In genomic region chr12:111425789-111426460, GRCm38 (mm10) we compare ENCODE assay signal across 8 mouse cellular contexts. TPM values are rescaled to one million over a fixed set of nuclear protein-coding genes. Genes with fewer than 3 reads are reported as not detected.
DNase-seq lines count a peak whose midpoint lies in the region; ATAC-seq lines count a peak whose summit lies in the region.

No protein-coding gene starts in this region.

- H3K27ac ChIP-seq in forebrain, embryonic 11.5 days (ENCODE audit: low read depth, low read length), result no peak overlapping the region
- no peak overlapping the region for H3K27ac ChIP-seq in liver, embryonic 15.5 days (replicated peaks)
- no peak overlapping the region for H3K27ac ChIP-seq in neural tube, embryonic 13.5 days (replicated peaks)

- H3K9ac ChIP-seq in forebrain, embryonic 11.5 days (ENCODE audit: low read length), result no peak overlapping the region
- no peak overlapping the region for H3K9ac ChIP-seq in liver, embryonic 15.5 days
- no peak overlapping the region for H3K9ac ChIP-seq in neural tube, embryonic 13.5 days

- peak; percentile 59 for DNase-seq in CD4-positive helper T cell, adult 2 months (ENCODE audit: low read depth, low spot score)
- peak; percentile 74 for DNase-seq in c-Kit-negative CD71-positive TER-119-positive erythroid progenitor cells, embryonic 14.5 days (ENCODE audit: low read depth, low spot score)
- DNase-seq in forebrain, embryonic 11.5 days (ENCODE audit: low spot score), result peak; percentile 94
- peak; percentile 95 to 98 for DNase-seq in heart, postnatal 10 days
- peak; percentile 96 to 98 for DNase-seq in kidney, postnatal 4 days
- peak; percentile 98 for DNase-seq in testis, postnatal 10 days (ENCODE audit: low spot score)

- peak; percentile 42; the same call in 1 of the 2 replicates for ATAC-seq in forebrain, embryonic 11.5 days (replicated peaks; ENCODE audit: low FRiP score)
- peak; percentile 38; the same call in 1 of the 2 replicates for ATAC-seq in liver, embryonic 15.5 days (ENCODE audit: insufficient read depth)
- 0 out of 2 replicates have a peak, but pooled peaks have one; percentile 51 for ATAC-seq in neural tube, embryonic 13.5 days (ENCODE audit: low read depth)

- H3K9me3 ChIP-seq in forebrain, embryonic 11.5 days (ENCODE audit: control insufficient read depth, low read length), result no peaks in the 10 kb centered on the region
- H3K9me3 ChIP-seq in liver, embryonic 15.5 days (replicated peaks), result no peaks in the 10 kb centered on the region
- H3K9me3 ChIP-seq in neural tube, embryonic 13.5 days, result no peaks in the 10 kb centered on the region

- no peak overlapping the region for H3K4me2 ChIP-seq in forebrain, embryonic 11.5 days (ENCODE audit: low read depth, low read length, severe bottlenecking)
- no peak overlapping the region for H3K4me2 ChIP-seq in liver, embryonic 15.5 days
- peak overlapping the region; percentile 24; the same call in 1 of the 2 replicates for H3K4me2 ChIP-seq in neural tube, embryonic 13.5 days

- intact Hi-C loops in heart, postnatal 10 days (cut with DNase I), result loop anchor here (1.0 to 10.0 kb wide), 4 partner anchors 33 to 219 kb away; no protein-coding TSS in a partner anchor

- no peaks in the 10 kb centered on the region for H3K36me3 ChIP-seq in forebrain, embryonic 11.5 days (ENCODE audit: control insufficient read depth, insufficient read depth, low read length)
- H3K36me3 ChIP-seq in liver, embryonic 15.5 days (replicated peaks), result 0 out of 2 replicates have a peak, but pooled peaks cover 4% of the 10 kb centered on the region
- H3K36me3 ChIP-seq in neural tube, embryonic 13.5 days, result no peaks in the 10 kb centered on the region

- peaks cover 80% of the 10 kb centered on the region for H3K27me3 ChIP-seq in forebrain, embryonic 11.5 days (ENCODE audit: control insufficient read depth, insufficient read depth, low read length)
- H3K27me3 ChIP-seq in liver, embryonic 15.5 days, result peaks cover 100% of the 10 kb centered on the region
- peaks cover 97% of the 10 kb centered on the region for H3K27me3 ChIP-seq in neural tube, embryonic 13.5 days

- H3K4me3 ChIP-seq in forebrain, embryonic 11.5 days (ENCODE audit: low read depth, low read length), result no peak overlapping the region
- no peak overlapping the region for H3K4me3 ChIP-seq in liver, embryonic 15.5 days (replicated peaks)
- no peak overlapping the region for H3K4me3 ChIP-seq in neural tube, embryonic 13.5 days

- WGBS in forebrain, embryonic 11.5 days, result 19% methylated on average over 29 of the region's 29 CpGs
- 17% methylated on average over 29 of the region's 29 CpGs for WGBS in liver, embryonic 15.5 days (ENCODE audit: insufficient replicate concordance)
- 17% methylated on average over 29 of the region's 29 CpGs for WGBS in neural tube, embryonic 13.5 days

- peaks cover 16% of the 10 kb centered on the region for H3K4me1 ChIP-seq in forebrain, embryonic 11.5 days (replicated peaks; ENCODE audit: control insufficient read depth, insufficient read depth, low read length)
- H3K4me1 ChIP-seq in liver, embryonic 15.5 days (replicated peaks), result peaks cover 68% of the 10 kb centered on the region
- H3K4me1 ChIP-seq in neural tube, embryonic 13.5 days (replicated peaks), result peaks cover 54% of the 10 kb centered on the region

RNA-seq across cellular contexts. Expression of gene Exoc3l4, which starts 9.1 kb away (rescaled TPM):
- polyA plus RNA-seq in forebrain, embryonic 11.5 days (2014; fragmentation: Nextera tagmentation; extraction: Ambion mirVana), result 3.0 and 3.3 TPM in 2 replicates
- 1 to 10 TPM; 5.3 to 8.3 TPM for total RNA-seq in heart, postnatal 10 days (2021)
- 22.5 and 23.5 TPM in 2 replicates for polyA plus RNA-seq in liver, embryonic 15.5 days (2015; fragmentation: Nextera tagmentation; extraction: Ambion mirVana)
- 1.1 and 2.3 TPM in 2 replicates for polyA plus RNA-seq in neural tube, embryonic 13.5 days (2015; fragmentation: Nextera tagmentation; extraction: Ambion mirVana)

RNA-seq across cellular contexts. Expression of gene Tnfaip2, which starts 16.3 kb away (rescaled TPM):
- 1.5 and 2.0 TPM in 2 replicates for polyA plus RNA-seq in forebrain, embryonic 11.5 days (2014; fragmentation: Nextera tagmentation; extraction: Ambion mirVana)
- total RNA-seq in heart, postnatal 10 days (2021), result 10 to 100 TPM; 28.9 to 41.2 TPM
- 70.3 and 79.5 TPM in 2 replicates for polyA plus RNA-seq in liver, embryonic 15.5 days (2015; fragmentation: Nextera tagmentation; extraction: Ambion mirVana)
- polyA plus RNA-seq in neural tube, embryonic 13.5 days (2015; fragmentation: Nextera tagmentation; extraction: Ambion mirVana), result 0.98 and 1.9 TPM in 2 replicates

RNA-seq across cellular contexts. Expression of gene Lbhd2, which starts 19.3 kb away (rescaled TPM):
- polyA plus RNA-seq in forebrain, embryonic 11.5 days (2014; fragmentation: Nextera tagmentation; extraction: Ambion mirVana), result not detected in 2 replicates
- not detected for total RNA-seq in heart, postnatal 10 days (2021)
- polyA plus RNA-seq in liver, embryonic 15.5 days (2015; fragmentation: Nextera tagmentation; extraction: Ambion mirVana), result not detected in 2 replicates
- polyA plus RNA-seq in neural tube, embryonic 13.5 days (2015; fragmentation: Nextera tagmentation; extraction: Ambion mirVana), result 1.4 TPM in 1 of 2 replicates, not detected in the other

RNA-seq across cellular contexts. Expression of gene Cdc42bpb, which starts 48.4 kb away (rescaled TPM):
- polyA plus RNA-seq in forebrain, embryonic 11.5 days (2014; fragmentation: Nextera tagmentation; extraction: Ambion mirVana), result 42.7 and 44.0 TPM in 2 replicates
- total RNA-seq in heart, postnatal 10 days (2021), result 100 to 1,000 TPM in 1 of 2 experiments, 10 to 100 TPM in 1; 96.4 to 106 TPM
- 6.6 and 9.4 TPM in 2 replicates for polyA plus RNA-seq in liver, embryonic 15.5 days (2015; fragmentation: Nextera tagmentation; extraction: Ambion mirVana)
- 34.0 and 41.4 TPM in 2 replicates for polyA plus RNA-seq in neural tube, embryonic 13.5 days (2015; fragmentation: Nextera tagmentation; extraction: Ambion mirVana)

RNA-seq across cellular contexts. Expression of gene Gm266, which starts 59.7 kb away (rescaled TPM):
- polyA plus RNA-seq in forebrain, embryonic 11.5 days (2014; fragmentation: Nextera tagmentation; extraction: Ambion mirVana), result 4.7 and 5.0 TPM in 2 replicates
- total RNA-seq in heart, postnatal 10 days (2021), result 1 to 10 TPM; 2.2 to 2.4 TPM
- 0.56 and 0.62 TPM in 2 replicates for polyA plus RNA-seq in liver, embryonic 15.5 days (2015; fragmentation: Nextera tagmentation; extraction: Ambion mirVana)
- polyA plus RNA-seq in neural tube, embryonic 13.5 days (2015; fragmentation: Nextera tagmentation; extraction: Ambion mirVana), result 1.6 TPM in 2 replicates

Comparison
In these comparisons a context has a peak if more than half of its experiments do, and no peak if none do; other contexts are left out.
1. RNA of gene Tnfaip2, which starts 16.3 kb away (polyA plus RNA-seq): 70.3 to 79.5 TPM in liver, embryonic 15.5 days; 1.5 to 2.0 TPM in forebrain, embryonic 11.5 days and 0.98 to 1.9 TPM in neural tube, embryonic 13.5 days; every median in the first group is over 10 times any median in the second.
2. Peak in every context shown above with its lines, with median percentiles within 50 percentile points of each other: DNase-seq and ATAC-seq.